Mouse (Mus musculus) kidney, postnatal 0 days (tissue): ENCODE measurements at regions not wholly inside any gene's neighbourhood (a gene's known extent, or its start where the extent isn't known, plus 50 kb on each side); places are given as distances from the start of the nearest gene placed in this dataset.

Experiments
- ATAC-seq: fragments of 200-750 bp; cut with Nextera tagmentation; replicated peaks from 2 replicates; pipeline ENCODE4 v1.8.0; 2017; ENCODE audit warnings: low read depth, moderate number of reproducible peaks, moderate TSS enrichment, moderate library complexity; ENCODE audit not compliant: low FRiP score
- DNase-seq: peaks from one replicate; pipeline ENCODE4 v3.0.0-alpha.2; 2016; ENCODE audit warnings: low spot score
- H3K27ac ChIP-seq: fragments of 300-500 bp; sonication (generic); 2 replicates; pipeline ENCODE4 v1.5.1; 2014; ENCODE audit warnings: mild to moderate bottlenecking
- H3K27me3 ChIP-seq: fragments of 300-500 bp; sonication (generic); 2 replicates; pipeline ENCODE4 v1.6.1; 2014; ENCODE audit warnings: low read length, mixed read lengths; ENCODE audit not compliant: insufficient read depth
- H3K36me3 ChIP-seq: fragments of 300-500 bp; sonication (generic); 2 replicates; pipeline ENCODE4 v1.6.1; 2014; ENCODE audit warnings: low read length, mixed read lengths; ENCODE audit not compliant: insufficient read depth
- H3K4me1 ChIP-seq: fragments of 300-500 bp; sonication (generic); replicated peaks from 2 replicates; pipeline ENCODE4 v1.6.1; 2014; ENCODE audit warnings: antibody characterized with exemption, low read length, mixed read lengths; ENCODE audit not compliant: insufficient read depth
- H3K4me2 ChIP-seq: fragments of 300-500 bp; sonication (generic); 2 replicates; pipeline ENCODE4 v1.6.1; 2014; ENCODE audit warnings: mild to moderate bottlenecking, low read length, moderate library complexity, mixed read lengths
- H3K4me3 ChIP-seq: fragments of 300-500 bp; sonication (generic); replicated peaks from 2 replicates; pipeline ENCODE4 v1.5.1; 2014; ENCODE audit warnings: low read depth, low read length
- H3K9ac ChIP-seq: fragments of 300-500 bp; sonication (generic); 2 replicates; pipeline ENCODE4 v1.6.1; 2014; ENCODE audit warnings: low read depth, low read length
- H3K9me3 ChIP-seq: fragments of 300-500 bp; sonication (generic); replicated peaks from 2 replicates; pipeline ENCODE4 v1.6.1; 2016; ENCODE audit warnings: low read length, inconsistent platforms, mixed read lengths
- CTCF ChIP-seq: IDR thresholded peaks from 2 replicates; pipeline ENCODE4 v1.5.1; 2016; ENCODE audit warnings: antibody characterized with exemption, low read depth, mild to moderate bottlenecking, moderate library complexity
- WGBS: fragments of 180-500 bp; shearing (Covaris S2); extraction: QIAGEN DNeasy Blood & Tissue Kit; methylation state at CpG from one replicate; pipeline ENCODE4 v1.1.7; 2014; 5-methylcytosine and 5-hydroxymethylcytosine counted together

DNA sequence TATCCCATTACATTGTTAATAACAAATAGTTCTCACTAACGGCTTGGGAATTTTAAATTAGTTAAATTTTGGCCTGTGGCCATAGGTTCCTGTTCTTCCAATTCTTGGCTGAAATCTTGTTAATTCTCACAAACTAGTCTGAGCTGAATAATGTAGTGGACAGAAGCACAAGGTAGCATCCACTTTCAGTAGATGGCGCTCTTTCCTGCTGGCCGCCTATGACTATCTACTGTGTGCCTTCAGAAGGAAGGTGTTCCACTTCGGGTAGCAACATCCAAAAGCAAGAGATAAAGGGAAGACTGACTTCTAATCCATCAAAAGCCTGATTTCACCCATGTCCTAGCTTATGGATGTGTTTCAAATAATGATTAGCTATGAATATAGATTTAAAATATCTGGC is 172.9 kb downstream of the Sqor start:
- Histone ChIP-seq H3K27me3 (no peaks in the 10 kb centered on the region), H3K9me3 (no peaks in the 10 kb centered on the region), H3K9ac (no peak overlapping the region), H3K36me3 (no peaks in the 10 kb centered on the region), H3K4me3 (no peak overlapping the region), H3K4me2 (no peak overlapping the region), H3K27ac (no peak overlapping the region), H3K4me1 (no peaks in the 10 kb centered on the region)
- 48% methylated on average over 4 of the region's 4 CpGs for WGBS
- DNase-seq (peak; percentile 8), ATAC-seq (no peak)
- peak; percentile 52 for TF ChIP-seq CTCF

DNA sequence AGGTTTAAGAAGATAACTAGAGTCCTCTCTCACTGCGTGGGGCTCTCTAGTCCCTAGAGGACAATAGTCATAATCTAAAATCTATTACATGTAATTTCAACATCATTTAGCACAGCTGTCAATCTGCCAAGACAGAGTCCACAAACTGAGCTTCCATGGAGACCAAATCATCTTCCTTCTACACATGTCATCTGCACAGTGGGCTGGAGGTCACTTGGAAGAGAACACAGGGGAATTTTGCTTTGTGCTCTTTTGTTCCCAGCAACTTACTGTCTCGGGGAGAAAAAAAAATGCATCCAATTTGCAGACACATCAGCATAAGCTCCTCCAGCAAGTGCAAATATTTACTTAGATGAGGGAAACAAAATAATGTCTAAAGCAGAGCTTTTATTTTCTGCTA is 179.8 kb downstream of the Sqor start:
- Histone ChIP-seq H3K27ac (no peak overlapping the region), H3K4me2 (no peak overlapping the region), H3K4me3 (no peak overlapping the region), H3K36me3 (no peaks in the 10 kb centered on the region), H3K4me1 (no peaks in the 10 kb centered on the region), H3K27me3 (no peaks in the 10 kb centered on the region), H3K9ac (no peak overlapping the region), H3K9me3 (no peaks in the 10 kb centered on the region)
- DNase-seq (no peak), ATAC-seq (no peak)
- 78% methylated on average over 2 of the region's 2 CpGs for WGBS
- TF ChIP-seq CTCF, result no peak

DNA sequence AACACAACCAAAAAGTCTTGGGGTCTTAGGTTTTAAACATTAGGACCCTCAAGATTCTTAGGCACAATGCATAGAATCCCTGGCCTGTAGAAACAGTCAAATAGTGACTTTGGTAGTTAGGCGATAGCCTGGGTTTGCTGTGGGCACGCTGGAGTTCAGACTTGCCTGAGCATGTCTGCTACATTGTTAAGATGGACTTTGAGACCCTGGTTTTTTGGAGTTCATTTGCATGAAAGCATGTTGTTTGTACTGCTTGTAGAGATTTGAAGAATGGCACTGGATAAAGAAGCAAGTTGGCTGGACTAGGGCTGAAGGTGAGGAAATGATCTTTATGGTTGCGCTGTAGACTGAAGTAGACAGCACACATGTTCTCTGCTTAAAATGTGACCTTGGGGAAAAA is 180.9 kb downstream of the Sqor start:
- H3K4me3 ChIP-seq, result no peak overlapping the region
- H3K9me3 ChIP-seq, result no peaks in the 10 kb centered on the region
- no peak for DNase-seq
- no peaks in the 10 kb centered on the region for H3K36me3 ChIP-seq
- 89% methylated on average over 3 of the region's 3 CpGs for WGBS
- TF ChIP-seq CTCF, result no peak
- H3K9ac ChIP-seq, result no peak overlapping the region
- H3K27ac ChIP-seq, result no peak overlapping the region
- ATAC-seq, result no peak
- no peaks in the 10 kb centered on the region for H3K27me3 ChIP-seq
- H3K4me1 ChIP-seq, result no peaks in the 10 kb centered on the region
- no peak overlapping the region for H3K4me2 ChIP-seq

DNA sequence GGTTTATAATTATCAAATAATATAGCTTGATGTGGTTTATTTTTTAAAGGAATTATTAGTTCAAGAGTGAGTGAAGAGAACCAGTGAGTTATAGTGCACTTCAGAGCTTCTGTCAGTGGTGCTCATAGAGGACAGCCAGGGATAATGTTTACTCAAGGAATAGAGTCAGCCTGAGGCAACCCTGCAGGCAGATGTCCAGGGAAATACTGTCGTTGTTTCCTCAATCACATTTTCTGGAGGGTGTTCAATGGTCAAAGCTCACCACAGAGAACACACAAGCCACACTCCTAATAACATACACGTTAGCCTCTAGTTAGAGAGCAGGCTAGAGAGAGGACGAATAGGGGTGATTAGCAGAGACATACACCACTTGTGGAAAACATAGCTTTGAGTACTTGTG is 184.0 kb downstream of the Sqor start:
- Histone ChIP-seq H3K4me1 (no peaks in the 10 kb centered on the region), H3K9me3 (no peaks in the 10 kb centered on the region), H3K9ac (no peak overlapping the region), H3K27me3 (no peaks in the 10 kb centered on the region), H3K4me3 (no peak overlapping the region), H3K36me3 (no peaks in the 10 kb centered on the region), H3K4me2 (no peak overlapping the region), H3K27ac (no peak overlapping the region)
- no peak for TF ChIP-seq CTCF
- DNase-seq (no peak), ATAC-seq (no peak)
- WGBS, result 74% methylated on average over 3 of the region's 3 CpGs

DNA sequence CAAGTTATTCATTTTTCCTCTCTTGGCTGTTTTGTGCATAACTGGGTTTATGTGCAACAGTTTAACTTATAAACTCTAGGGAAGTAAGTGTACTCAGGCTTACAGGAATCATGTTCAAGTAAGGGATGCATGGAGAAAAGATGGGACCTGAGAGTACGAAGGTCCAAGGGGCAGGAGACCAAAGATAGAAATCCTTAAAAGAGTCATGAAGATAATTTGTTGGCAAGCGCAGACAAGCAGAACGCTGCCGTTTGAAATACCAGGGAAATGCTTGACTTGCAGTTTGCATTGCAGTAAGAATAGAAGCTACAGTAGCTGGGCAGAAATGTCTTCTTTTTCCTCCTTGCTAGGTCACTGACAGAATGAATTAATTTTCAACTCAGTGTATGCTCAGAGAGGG is 196.7 kb downstream of the Sqor start:
- Histone ChIP-seq H3K27ac (no peak overlapping the region), H3K9me3 (no peaks in the 10 kb centered on the region), H3K36me3 (no peaks in the 10 kb centered on the region), H3K9ac (no peak overlapping the region), H3K27me3 (no peaks in the 10 kb centered on the region), H3K4me3 (no peak overlapping the region), H3K4me1 (no peaks in the 10 kb centered on the region), H3K4me2 (no peak overlapping the region)
- ATAC-seq (no peak), DNase-seq (no peak)
- TF ChIP-seq CTCF, result no peak
- WGBS, result 81% methylated on average over 4 of the region's 4 CpGs

DNA sequence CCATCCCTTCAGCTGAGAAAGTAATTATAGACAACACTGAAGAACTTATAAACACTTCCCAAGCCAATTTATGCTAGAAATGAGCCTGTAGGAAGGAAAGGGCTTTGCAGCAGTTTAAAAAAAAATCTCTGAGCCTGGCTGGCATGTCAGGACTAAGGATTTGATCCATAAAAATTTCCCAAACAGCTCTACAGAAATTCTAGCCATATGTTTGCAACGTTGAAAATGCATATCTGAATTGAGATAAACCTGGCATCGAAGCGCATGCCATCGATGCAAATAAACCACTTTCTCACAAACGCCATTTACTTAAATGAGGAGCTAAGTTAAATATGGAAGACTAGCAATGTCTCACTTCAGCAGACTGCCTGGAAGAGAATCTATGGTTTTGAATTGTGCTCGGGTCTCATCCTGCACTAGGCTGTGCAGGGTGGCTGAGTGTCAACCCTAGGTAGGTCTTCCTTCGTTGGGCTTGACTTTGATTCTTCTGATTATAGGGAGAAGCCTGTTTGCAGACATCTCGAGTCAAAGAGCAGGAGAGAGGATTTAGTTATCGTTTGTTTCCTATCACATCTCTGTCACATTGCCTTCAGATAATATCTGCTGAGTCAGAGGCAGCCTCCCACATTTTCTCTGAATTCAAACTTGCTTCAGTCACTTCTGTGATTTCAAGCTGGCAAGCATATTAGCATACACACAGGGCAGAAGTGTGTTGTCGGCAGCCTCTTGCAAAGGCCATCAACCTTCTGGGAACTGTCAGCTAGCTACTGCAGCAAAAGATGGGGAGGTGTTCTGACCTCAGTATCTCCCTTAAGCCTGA is 204.0 kb downstream of the Sqor start:
- Histone ChIP-seq H3K27me3 (no peaks in the 10 kb centered on the region), H3K4me1 (no peaks in the 10 kb centered on the region), H3K27ac (no peak overlapping the region), H3K36me3 (no peaks in the 10 kb centered on the region), H3K9me3 (no peaks in the 10 kb centered on the region), H3K9ac (no peak overlapping the region), H3K4me3 (no peak overlapping the region), H3K4me2 (no peak overlapping the region)
- ATAC-seq (no peak), DNase-seq (no peak)
- 79% methylated on average over 10 of the region's 10 CpGs for WGBS
- TF ChIP-seq CTCF, result no peak
